In genomic region chr11:43933480-43933879, GRCm38 (mm10) we compare ENCODE assay signal across 15 mouse cellular contexts. TPM values are rescaled to one million over a fixed set of nuclear protein-coding genes. Genes with fewer than 3 reads are reported as not detected.
A peak's percentile ranks its signal among the peaks of the same experiment; 100 is the strongest.
DNase-seq lines count a peak whose midpoint lies in the region; ATAC-seq lines count a peak whose summit lies in the region.
"Had no signal": no experiment of that assay in that cellular context is flagged by ENCODE, and none has a peak within 500 bp of the region (broad histone marks: within the 10 kb centered on the region; RNA-seq: fewer than 3 reads in every experiment).

No protein-coding gene starts in this region.

- no peak overlapping the region for H3K27ac ChIP-seq in heart, embryonic 16.5 days (ENCODE audit: low read length)
- H3K27ac ChIP-seq in heart, embryonic 12.5 days (ENCODE audit: poor library complexity, severe bottlenecking), result no peak overlapping the region
- H3K27ac ChIP-seq: hindbrain, embryonic 10.5 days; kidney, postnatal 0 days; limb, embryonic 13.5 days; midbrain, embryonic 15.5 days; stomach, embryonic 15.5 days had no signal

- peak; percentile 2 for DNase-seq in cerebellum, adult 11 months
- no peak for DNase-seq in cerebellum, postnatal 4 days (ENCODE audit: low spot score in 2 of 2)
- DNase-seq in 3134 (ENCODE audit: extremely low read depth, insufficient read length, low spot score), result peak; percentile 80
- peak; percentile 41 for DNase-seq in adrenal gland, postnatal 10 days
- no peak for DNase-seq in layer of hippocampus, postnatal 14 days (ENCODE audit: low spot score in 2 of 2)
- DNase-seq: gastrocnemius, postnatal 36 days; thymus, postnatal 36 days had no signal

- peak; percentile 23 for ATAC-seq in heart, embryonic 16.5 days (replicated peaks; ENCODE audit: extremely low read depth, insufficient read depth, low FRiP score)
- no peak for ATAC-seq in heart, embryonic 12.5 days (ENCODE audit: insufficient number of reproducible peaks, low FRiP score)
- no peak for ATAC-seq in megakaryocyte progenitor cell, adult 5-6 weeks (replicated peaks; ENCODE audit: poor library complexity)
- ATAC-seq: midbrain, embryonic 15.5 days had no signal

- H3K36me3 ChIP-seq in heart, embryonic 16.5 days (ENCODE audit: control insufficient read depth, insufficient read depth), result no peaks in the 10 kb centered on the region
- H3K36me3 ChIP-seq in heart, embryonic 12.5 days, result no peaks in the 10 kb centered on the region
- H3K36me3 ChIP-seq: hindbrain, embryonic 10.5 days; limb, embryonic 13.5 days; midbrain, embryonic 15.5 days; stomach, embryonic 15.5 days had no signal

- H3K9ac ChIP-seq in heart, embryonic 16.5 days (ENCODE audit: low read length), result no peak overlapping the region
- no peak overlapping the region for H3K9ac ChIP-seq in heart, embryonic 12.5 days
- H3K9ac ChIP-seq: limb, embryonic 13.5 days; midbrain, embryonic 15.5 days; stomach, embryonic 15.5 days had no signal

- H3K4me1 ChIP-seq in heart, embryonic 16.5 days (ENCODE audit: control insufficient read depth, insufficient read depth, low read length), result peaks cover 9% of the 10 kb centered on the region; the same call in 1 of the 2 replicates
- H3K4me1 ChIP-seq in heart, embryonic 12.5 days (replicated peaks), result peaks cover 7% of the 10 kb centered on the region
- H3K4me1 ChIP-seq: hindbrain, embryonic 10.5 days; limb, embryonic 13.5 days; midbrain, embryonic 15.5 days had no signal

- WGBS in heart, embryonic 16.5 days, result 30% methylated on average over 6 of the region's 6 CpGs
- WGBS in heart, embryonic 12.5 days, result 56% methylated on average over 6 of the region's 6 CpGs

- no peaks in the 10 kb centered on the region for H3K9me3 ChIP-seq in heart, embryonic 16.5 days (replicated peaks; ENCODE audit: control insufficient read depth, low read length)
- H3K9me3 ChIP-seq in heart, embryonic 12.5 days (replicated peaks), result no peaks in the 10 kb centered on the region
- H3K9me3 ChIP-seq: hindbrain, embryonic 10.5 days; limb, embryonic 13.5 days; midbrain, embryonic 15.5 days; stomach, embryonic 15.5 days had no signal

- H3K4me2 ChIP-seq in heart, embryonic 16.5 days (ENCODE audit: low read depth, low read length), result no peak overlapping the region
- no peak overlapping the region for H3K4me2 ChIP-seq in heart, embryonic 12.5 days
- H3K4me2 ChIP-seq: limb, embryonic 13.5 days; midbrain, embryonic 15.5 days; stomach, embryonic 15.5 days had no signal

- H3K27me3 ChIP-seq in heart, embryonic 16.5 days (ENCODE audit: control insufficient read depth, insufficient read depth, low read length), result no peaks in the 10 kb centered on the region
- H3K27me3 ChIP-seq in heart, embryonic 12.5 days (replicated peaks), result no peaks in the 10 kb centered on the region
- H3K27me3 ChIP-seq: midbrain, embryonic 15.5 days; stomach, embryonic 15.5 days had no signal

- no peak overlapping the region for H3K4me3 ChIP-seq in heart, embryonic 16.5 days (ENCODE audit: low read length)
- H3K4me3 ChIP-seq in heart, embryonic 12.5 days, result no peak overlapping the region
- H3K4me3 ChIP-seq: hindbrain, embryonic 10.5 days; limb, embryonic 13.5 days; midbrain, embryonic 15.5 days; stomach, embryonic 15.5 days had no signal

RNA-seq across cellular contexts. Expression of gene Adra1b, which starts 32.5 kb away (rescaled TPM):
- polyA plus RNA-seq in heart, embryonic 16.5 days (2015; fragmentation: Nextera tagmentation; extraction: Ambion mirVana), result 6.0 and 8.0 TPM in 2 replicates
- 6.1 and 6.2 TPM in 2 replicates for polyA plus RNA-seq in heart, embryonic 12.5 days (2016; fragmentation: Nextera tagmentation; extraction: Ambion mirVana)
- total RNA-seq in adrenal gland, postnatal 10 days (2021), result 1 to 10 TPM; 3.7 to 7.3 TPM
- 1 to 10 TPM; 4.1 to 6.0 TPM for total RNA-seq in layer of hippocampus, postnatal 14 days (2021)
- total RNA-seq in megakaryocyte progenitor cell, adult 5-6 weeks (2015), result not detected in 2 replicates
- total RNA-seq in megakaryocyte progenitor cell, adult 5-6 weeks (2017), result not detected in 2 replicates

Comparison
In these comparisons a context has a peak if more than half of its experiments do, and no peak if none do; other contexts are left out.
1. DNase-seq: peak in cerebellum, adult 11 months (single experiment), 3134 (single experiment) and adrenal gland, postnatal 10 days (single experiment); none in cerebellum, postnatal 4 days (0 of 2) and layer of hippocampus, postnatal 14 days (0 of 2).
2. RNA of gene Adra1b, which starts 32.5 kb away (total RNA-seq): 3.7 to 7.3 TPM in adrenal gland, postnatal 10 days and 4.1 to 6.0 TPM in layer of hippocampus, postnatal 14 days; not detected in megakaryocyte progenitor cell, adult 5-6 weeks; every median in the first group is over 4 times any median in the second.